ENCODE assay signal across 13 mouse cellular contexts in genomic region chr7:45119780-45120709, GRCm38 (mm10). TPM values are rescaled to one million over a fixed set of nuclear protein-coding genes. Genes with fewer than 3 reads are reported as not detected.
DNase-seq lines count a peak whose midpoint lies in the region; ATAC-seq lines count a peak whose summit lies in the region.
"Had no signal": no experiment of that assay in that cellular context is flagged by ENCODE, and none has a peak within 500 bp of the region (broad histone marks: within the 10 kb centered on the region; RNA-seq: fewer than 3 reads in every experiment).

No protein-coding gene starts in this region.

- WGBS in kidney, embryonic 16.5 days, result 81% methylated on average over 5 of the region's 5 CpGs
- 86% methylated on average over 5 of the region's 5 CpGs for WGBS in embryonic facial prominence, embryonic 10.5 days
- WGBS in forebrain, embryonic 13.5 days, result 77% methylated on average over 5 of the region's 5 CpGs

- H3K27ac ChIP-seq in kidney, embryonic 16.5 days (ENCODE audit: low read length), result no peak overlapping the region
- no peak overlapping the region for H3K27ac ChIP-seq in embryonic facial prominence, embryonic 10.5 days (replicated peaks)
- H3K27ac ChIP-seq in forebrain, embryonic 13.5 days, result no peak overlapping the region
- H3K27ac ChIP-seq: midbrain, embryonic 12.5 days had no signal

- H3K4me3 ChIP-seq in kidney, embryonic 16.5 days (ENCODE audit: low read length), result no peak overlapping the region
- 0 out of 2 replicates have a peak overlapping the region, but pooled peaks have one; percentile 33 for H3K4me3 ChIP-seq in embryonic facial prominence, embryonic 10.5 days
- no peak overlapping the region for H3K4me3 ChIP-seq in forebrain, embryonic 13.5 days
- H3K4me3 ChIP-seq: midbrain, embryonic 12.5 days had no signal

- no peak overlapping the region for H3K4me2 ChIP-seq in kidney, embryonic 16.5 days (replicated peaks; ENCODE audit: low read depth, low read length)
- no peak overlapping the region for H3K4me2 ChIP-seq in forebrain, embryonic 13.5 days
- H3K4me2 ChIP-seq: midbrain, embryonic 12.5 days had no signal

- peaks cover 52% of the 10 kb centered on the region for H3K36me3 ChIP-seq in kidney, embryonic 16.5 days (ENCODE audit: insufficient read depth, low read length)
- H3K36me3 ChIP-seq in embryonic facial prominence, embryonic 10.5 days (replicated peaks), result peaks cover 64% of the 10 kb centered on the region
- peaks cover 60% of the 10 kb centered on the region for H3K36me3 ChIP-seq in forebrain, embryonic 13.5 days (ENCODE audit: poor library complexity, severe bottlenecking)

- no peak for ATAC-seq in kidney, embryonic 16.5 days (ENCODE audit: low FRiP score, low TSS enrichment)
- ATAC-seq in forebrain, embryonic 13.5 days, result no peak
- ATAC-seq: forebrain, postnatal 0 days had no signal

- peaks cover 26% of the 10 kb centered on the region for H3K4me1 ChIP-seq in kidney, embryonic 16.5 days (ENCODE audit: insufficient read depth, low read length)
- peaks cover 32% of the 10 kb centered on the region for H3K4me1 ChIP-seq in embryonic facial prominence, embryonic 10.5 days
- H3K4me1 ChIP-seq in forebrain, embryonic 13.5 days, result peaks cover 25% of the 10 kb centered on the region

- H3K27me3 ChIP-seq in kidney, embryonic 16.5 days (ENCODE audit: insufficient read depth, low read length), result no peaks in the 10 kb centered on the region
- no peaks in the 10 kb centered on the region for H3K27me3 ChIP-seq in embryonic facial prominence, embryonic 10.5 days (replicated peaks; ENCODE audit: low read depth, poor library complexity, severe bottlenecking)
- H3K27me3 ChIP-seq in forebrain, embryonic 13.5 days, result no peaks in the 10 kb centered on the region
- H3K27me3 ChIP-seq: midbrain, embryonic 12.5 days had no signal

- no peak for DNase-seq in kidney, adult 11 months
- peak; percentile 37 for DNase-seq in thymus, postnatal 25 days
- DNase-seq in thymus, adult 18-20 months, result no peak
- DNase-seq in embryonic facial prominence, embryonic 10.5 days (ENCODE audit: low spot score), result no peak
- DNase-seq in testis, postnatal 10 days (ENCODE audit: low spot score), result no peak
- DNase-seq: adrenal gland, postnatal 14 days; cerebellum, adult 18-20 months; forebrain, postnatal 0 days; kidney, adult 18-20 months had no signal

- no peaks in the 10 kb centered on the region for H3K9me3 ChIP-seq in kidney, embryonic 16.5 days (ENCODE audit: low read length)
- H3K9me3 ChIP-seq in embryonic facial prominence, embryonic 10.5 days, result no peaks in the 10 kb centered on the region
- H3K9me3 ChIP-seq in forebrain, embryonic 13.5 days (replicated peaks), result no peaks in the 10 kb centered on the region
- H3K9me3 ChIP-seq: midbrain, embryonic 12.5 days had no signal

- H3K9ac ChIP-seq in kidney, embryonic 16.5 days (replicated peaks; ENCODE audit: low read length), result peak overlapping the region; percentile 2; the same call in 1 of the 2 replicates
- no peak overlapping the region for H3K9ac ChIP-seq in forebrain, embryonic 13.5 days
- H3K9ac ChIP-seq: forebrain, postnatal 0 days; midbrain, embryonic 12.5 days had no signal

RNA-seq across cellular contexts. Expression of gene Rps11, which starts 4.2 kb away (rescaled TPM):
- polyA plus RNA-seq in kidney, embryonic 16.5 days (2015; fragmentation: Nextera tagmentation; extraction: Ambion mirVana), result 1,363 and 1,408 TPM in 2 replicates
- 1,885 and 1,917 TPM in 2 replicates for polyA plus RNA-seq in embryonic facial prominence, embryonic 10.5 days (2016; fragmentation: Nextera tagmentation; extraction: Ambion mirVana)
- 1,342 and 1,406 TPM in 2 replicates for polyA plus RNA-seq in forebrain, embryonic 13.5 days (2015; fragmentation: Nextera tagmentation; extraction: Ambion mirVana)

RNA-seq across cellular contexts. Expression of gene Rpl13a, which starts 8.5 kb away (rescaled TPM):
- 1,083 and 1,117 TPM in 2 replicates for polyA plus RNA-seq in kidney, embryonic 16.5 days (2015; fragmentation: Nextera tagmentation; extraction: Ambion mirVana)
- polyA plus RNA-seq in embryonic facial prominence, embryonic 10.5 days (2016; fragmentation: Nextera tagmentation; extraction: Ambion mirVana), result 1,273 and 1,282 TPM in 2 replicates
- 998 and 1,188 TPM in 2 replicates for polyA plus RNA-seq in forebrain, embryonic 13.5 days (2015; fragmentation: Nextera tagmentation; extraction: Ambion mirVana)

RNA-seq across cellular contexts. Expression of gene Gm45713, which starts 16.0 kb away (rescaled TPM):
- polyA plus RNA-seq in kidney, embryonic 16.5 days (2015; fragmentation: Nextera tagmentation; extraction: Ambion mirVana), result 0.18 TPM in 1 of 2 replicates, not detected in the other
- 0.31 TPM in 1 of 2 replicates, not detected in the other for polyA plus RNA-seq in embryonic facial prominence, embryonic 10.5 days (2016; fragmentation: Nextera tagmentation; extraction: Ambion mirVana)
- 0.13 and 0.31 TPM in 2 replicates for polyA plus RNA-seq in forebrain, embryonic 13.5 days (2015; fragmentation: Nextera tagmentation; extraction: Ambion mirVana)
- polyA plus RNA-seq: forebrain, postnatal 0 days; liver, embryonic 16.5 days had no signal

RNA-seq across cellular contexts. Expression of gene Flt3l, which starts 16.2 kb away (rescaled TPM):
- 0.95 and 1.9 TPM in 2 replicates for polyA plus RNA-seq in kidney, embryonic 16.5 days (2015; fragmentation: Nextera tagmentation; extraction: Ambion mirVana)
- polyA plus RNA-seq in embryonic facial prominence, embryonic 10.5 days (2016; fragmentation: Nextera tagmentation; extraction: Ambion mirVana), result 0.97 and 1.8 TPM in 2 replicates
- polyA plus RNA-seq in forebrain, embryonic 13.5 days (2015; fragmentation: Nextera tagmentation; extraction: Ambion mirVana), result 0.79 and 0.92 TPM in 2 replicates

RNA-seq across cellular contexts. Expression of gene Fcgrt, which starts 16.4 kb away (rescaled TPM):
- polyA plus RNA-seq in kidney, embryonic 16.5 days (2015; fragmentation: Nextera tagmentation; extraction: Ambion mirVana), result 93.7 and 114 TPM in 2 replicates
- polyA plus RNA-seq in embryonic facial prominence, embryonic 10.5 days (2016; fragmentation: Nextera tagmentation; extraction: Ambion mirVana), result 6.0 and 7.0 TPM in 2 replicates
- 8.0 and 9.9 TPM in 2 replicates for polyA plus RNA-seq in forebrain, embryonic 13.5 days (2015; fragmentation: Nextera tagmentation; extraction: Ambion mirVana)
